Mouse (Mus musculus) megakaryocyte progenitor cell, adult 5-6 weeks (primary cell): ENCODE measurements at regions not wholly inside any gene's neighbourhood (a gene's known extent, or its start where the extent isn't known, plus 50 kb on each side); places are given as distances from the start of the nearest gene placed in this dataset.
A peak's percentile ranks its signal among the peaks of the same experiment; 100 is the strongest.

Source experiments
- ATAC-seq: replicated peaks from 2 replicates; pipeline ENCODE4 v1.8.0; 2016; ENCODE audit warnings: mild to moderate bottlenecking, moderate TSS enrichment, inconsistent platforms; ENCODE audit not compliant: poor library complexity

DNA sequence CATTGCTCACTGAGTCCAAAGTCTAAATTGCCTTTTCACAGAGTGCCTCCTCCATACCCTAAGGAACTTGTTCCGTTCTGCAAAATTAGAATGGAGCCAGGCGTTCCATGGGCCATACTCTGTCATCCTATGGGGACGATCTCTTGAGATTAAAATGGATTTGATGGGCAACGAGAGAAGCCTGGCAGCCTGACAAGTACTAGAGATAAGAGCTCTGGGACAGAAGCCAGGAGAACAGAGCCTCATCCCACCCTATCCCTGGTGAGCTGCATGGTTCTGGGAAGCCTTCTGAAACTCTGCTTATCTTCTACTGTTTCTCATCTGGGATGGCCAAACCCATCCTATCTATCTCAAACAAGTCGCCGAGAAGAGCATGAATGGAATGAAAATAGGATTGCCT is 324.3 kb upstream of the Nrp1 start:
- ATAC-seq = no peak

DNA sequence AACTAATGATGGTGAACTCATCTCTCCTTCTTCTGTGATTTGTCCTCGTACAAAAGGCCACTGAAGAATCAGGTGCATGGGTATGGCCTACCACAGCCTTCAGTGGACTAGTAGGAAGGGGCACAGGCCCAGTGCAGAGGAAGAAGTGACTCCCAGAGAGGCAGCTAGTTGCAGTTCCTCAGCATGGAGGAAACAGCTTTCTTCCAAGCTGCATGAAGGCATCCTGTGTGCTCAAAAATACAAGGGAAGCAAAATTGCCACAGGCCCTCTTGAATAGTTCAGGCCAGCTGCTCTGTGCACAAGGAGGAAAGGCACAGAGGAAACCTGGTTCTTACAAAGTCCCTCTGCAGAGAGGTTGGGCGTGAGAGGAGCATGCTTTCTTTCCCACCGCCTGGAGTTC is 322.7 kb upstream of the Nrp1 start:
- ATAC-seq = peak; percentile 77

DNA sequence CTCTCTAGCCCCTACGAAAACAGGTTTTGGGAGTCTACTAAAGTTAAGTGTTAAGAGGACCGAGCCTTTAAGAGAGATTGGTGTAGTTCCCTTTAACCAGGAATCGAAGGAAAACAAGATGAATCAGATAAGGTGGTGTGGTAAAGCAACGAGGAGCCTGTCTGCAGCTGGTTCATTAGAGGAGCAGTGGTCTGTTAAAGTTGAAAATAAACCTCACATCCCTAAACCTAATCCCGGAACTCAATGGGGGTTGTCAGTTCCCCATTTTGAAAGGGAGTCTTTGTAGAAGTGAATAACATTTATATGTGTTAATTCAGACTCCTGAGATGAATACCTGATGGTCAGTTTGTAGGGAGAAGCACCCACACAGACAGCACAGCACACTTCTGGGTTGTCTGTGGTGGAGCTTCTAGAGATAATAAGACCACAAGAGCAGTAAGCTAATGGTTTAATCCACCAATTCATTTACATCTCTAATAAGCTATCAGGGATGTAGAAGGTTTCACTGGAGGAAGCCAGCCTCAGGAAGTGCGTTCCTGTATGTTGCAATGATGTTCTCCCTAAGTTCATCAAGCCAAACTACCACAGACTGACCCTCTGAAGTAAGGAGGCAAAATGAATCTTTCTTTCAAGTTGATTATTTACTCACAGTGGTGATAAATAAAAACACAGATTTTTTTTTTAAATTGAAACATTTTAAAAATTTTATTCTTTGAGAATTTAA is 318.9 kb upstream of the Nrp1 start:
- peak; percentile 80 for ATAC-seq

DNA sequence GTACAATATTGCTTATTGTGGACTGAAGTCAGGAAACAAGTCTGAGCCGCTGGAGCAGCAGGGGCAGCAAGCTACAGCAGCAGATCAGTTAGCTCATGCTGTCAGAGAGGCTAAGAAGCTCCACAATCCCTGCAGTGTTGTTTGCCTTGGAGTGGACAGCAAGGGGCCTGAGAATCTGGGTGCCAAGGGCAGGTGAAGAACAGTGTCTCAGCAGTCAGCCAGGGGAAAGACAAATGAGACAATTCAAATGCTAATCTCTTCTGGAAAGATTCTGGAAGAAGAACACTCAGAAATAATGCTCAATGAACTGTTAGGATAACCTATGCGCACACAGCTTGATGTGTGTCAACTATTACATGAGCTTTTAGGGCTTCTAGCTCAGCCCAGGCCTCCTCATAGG is 315.5 kb upstream of the Nrp1 start:
- no peak for ATAC-seq

DNA sequence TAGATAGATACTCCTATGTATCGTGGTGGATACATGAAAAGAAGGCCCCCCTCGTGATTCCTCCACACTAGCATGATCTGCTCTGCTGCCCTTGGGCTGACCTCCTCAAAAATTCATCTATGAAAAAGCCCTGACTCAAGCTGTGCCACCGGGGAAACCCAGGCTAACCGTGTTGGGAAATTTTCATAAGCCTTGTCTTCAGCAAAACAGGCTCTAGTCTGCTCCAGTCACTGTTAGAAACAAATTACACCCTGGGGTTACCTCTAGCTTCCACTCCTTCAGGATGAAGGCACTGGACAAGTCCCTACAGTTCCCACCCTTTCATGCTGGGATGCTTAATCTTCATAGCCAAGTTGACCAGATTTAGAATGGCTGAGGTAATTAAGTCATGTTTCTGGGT is 315.0 kb upstream of the Nrp1 start:
- no peak for ATAC-seq

DNA sequence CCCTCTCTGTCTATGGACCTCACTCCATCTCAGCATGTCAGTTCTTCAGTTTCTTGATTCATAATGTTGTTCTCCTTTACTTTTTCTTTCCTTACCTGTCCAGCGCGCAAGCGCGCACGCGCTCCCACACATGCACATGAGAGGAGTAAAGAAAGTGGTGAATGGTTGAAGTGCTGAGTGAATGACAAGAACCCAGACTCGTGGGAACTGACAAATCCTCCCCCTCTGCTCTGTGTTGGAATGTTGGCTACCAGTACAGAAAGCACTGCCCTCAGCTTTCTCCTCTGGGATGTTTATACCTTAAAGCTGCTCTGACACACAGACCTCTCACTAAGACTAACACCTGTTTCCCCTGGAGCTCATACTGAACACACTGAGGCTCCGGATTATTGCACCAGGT is 302.2 kb upstream of the Nrp1 start:
- ATAC-seq = no peak

DNA sequence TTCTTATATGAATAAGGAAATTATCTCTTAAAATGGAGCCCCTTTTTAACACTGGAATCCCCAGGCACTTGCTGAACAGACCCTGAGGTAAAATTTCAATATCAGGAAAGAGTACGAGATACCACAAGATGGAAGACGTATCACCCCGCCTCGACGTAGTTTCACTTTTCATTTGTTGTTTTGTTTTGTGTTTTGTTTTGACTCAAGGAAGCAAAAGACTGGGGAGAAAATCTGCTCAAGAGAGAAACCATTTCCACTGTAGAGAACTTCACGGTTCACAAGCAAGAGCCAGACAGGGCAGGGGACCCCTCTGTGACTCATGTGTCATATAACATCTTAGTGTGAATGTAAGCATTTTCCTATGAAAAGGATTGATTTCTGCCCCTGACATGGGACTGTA is 300.6 kb upstream of the Nrp1 start:
- ATAC-seq = no peak

DNA sequence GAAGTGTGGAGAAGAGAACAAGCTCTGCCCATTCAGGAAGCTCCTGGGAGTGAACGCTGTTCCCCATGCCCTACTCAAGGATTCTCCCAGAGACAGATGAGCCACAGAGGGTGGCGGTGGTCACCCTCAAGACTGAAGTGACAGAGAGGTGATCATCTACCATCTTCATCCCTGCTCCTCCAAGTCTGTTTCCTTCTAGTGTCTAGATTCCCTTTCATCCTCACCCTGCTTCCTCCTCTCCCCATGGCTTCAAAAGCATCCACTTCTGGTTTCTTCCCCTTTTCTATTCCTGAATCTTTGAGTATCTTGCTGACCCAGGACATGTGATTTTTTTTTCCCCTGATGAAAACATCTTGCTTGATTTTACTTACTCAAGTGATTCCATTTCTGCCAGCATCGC is 298.6 kb upstream of the Nrp1 start:
- ATAC-seq = no peak

DNA sequence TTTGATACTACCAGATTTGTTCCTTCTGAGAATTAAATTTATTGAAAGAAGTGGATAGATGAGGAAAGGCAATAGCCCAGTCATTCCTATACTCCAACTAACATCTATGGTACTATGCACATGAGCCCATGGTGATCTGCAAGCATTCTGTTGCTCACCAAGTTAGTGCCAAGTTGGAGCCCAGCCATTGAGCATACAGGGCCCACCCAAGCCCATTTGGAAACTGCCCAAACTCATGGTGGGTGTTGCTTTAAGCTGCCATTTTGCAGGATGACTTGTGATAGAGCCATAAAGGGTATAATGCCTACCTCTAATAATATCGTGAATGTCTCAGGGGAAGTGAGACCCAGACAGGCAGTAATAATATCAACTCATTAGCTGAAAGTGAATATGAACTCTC is 294.2 kb upstream of the Nrp1 start:
- ATAC-seq = no peak

DNA sequence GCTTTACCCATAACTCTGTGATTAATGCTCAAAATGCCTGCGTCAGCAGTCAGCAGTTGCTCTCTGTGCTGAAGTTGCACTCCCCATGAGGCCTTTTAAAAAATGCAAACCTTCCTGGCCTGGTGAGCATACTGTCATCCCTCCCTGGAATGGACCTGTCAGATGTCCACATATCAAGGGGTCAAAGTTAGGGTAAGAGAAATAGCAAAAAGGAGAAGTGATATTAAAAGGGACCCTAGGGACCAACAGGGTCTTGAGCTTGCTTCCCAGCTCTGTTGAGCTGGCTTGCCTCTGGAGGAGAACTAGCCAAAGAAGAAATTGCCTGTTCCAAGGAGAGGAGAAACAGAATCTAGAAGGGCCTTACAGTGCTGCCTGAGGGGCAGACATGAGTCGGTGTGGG is 293.3 kb upstream of the Nrp1 start:
- ATAC-seq = 0 out of 2 replicates have a peak, but pooled peaks have one; percentile 9

DNA sequence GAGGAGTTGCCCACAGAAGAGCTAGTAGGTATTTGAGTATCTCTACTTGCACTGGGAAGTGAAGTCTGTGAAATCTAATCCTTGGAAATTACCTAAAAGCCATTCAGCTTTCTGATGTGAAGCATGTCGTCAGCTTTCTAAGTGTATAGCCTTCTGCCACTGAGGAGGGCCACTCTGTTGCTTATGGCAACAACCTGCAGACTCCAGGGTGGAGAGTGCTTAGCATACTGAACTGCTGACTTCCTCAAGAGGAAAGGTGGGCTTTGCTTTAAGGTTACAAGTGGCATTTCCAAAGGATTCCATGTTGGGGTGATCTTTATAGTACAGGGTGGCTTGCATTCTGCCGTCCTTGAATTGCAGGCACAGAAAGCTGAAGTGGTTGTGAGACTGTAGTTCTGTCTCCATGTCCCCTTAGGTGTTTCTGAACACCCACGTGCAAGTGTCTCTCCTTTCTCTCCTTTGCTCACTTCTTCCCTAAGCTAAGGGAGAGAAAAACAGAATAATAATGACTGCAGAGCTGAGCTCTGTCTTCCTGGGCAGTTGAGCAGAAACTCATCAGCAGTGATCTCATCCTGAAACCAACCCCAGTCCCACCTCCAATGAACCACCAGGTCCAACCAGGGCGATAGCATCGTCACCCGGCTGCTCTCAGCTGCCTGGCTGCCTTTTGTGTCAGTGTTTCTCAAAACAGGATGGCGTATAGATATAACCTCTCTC is 292.3 kb upstream of the Nrp1 start:
- no peak for ATAC-seq

DNA sequence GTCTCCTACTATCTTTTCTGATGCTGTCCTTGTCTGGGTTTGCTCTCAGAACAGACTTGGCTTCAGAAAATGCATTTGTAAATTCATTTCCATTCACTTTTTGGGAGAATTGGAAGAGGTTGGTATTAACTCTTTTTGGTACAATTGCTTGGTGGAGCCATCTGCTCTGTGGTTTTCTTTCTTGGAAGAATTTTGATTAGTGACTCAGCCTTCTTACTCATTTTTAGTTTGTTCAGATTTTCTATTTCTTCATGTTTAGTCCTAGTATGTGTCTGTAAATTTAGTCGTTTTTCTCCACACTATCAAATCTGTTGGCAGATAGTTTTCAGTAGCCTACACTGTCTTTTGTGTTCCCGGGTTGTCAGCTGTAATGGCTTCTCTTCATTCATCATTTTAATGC is 288.7 kb upstream of the Nrp1 start:
- no peak for ATAC-seq

DNA sequence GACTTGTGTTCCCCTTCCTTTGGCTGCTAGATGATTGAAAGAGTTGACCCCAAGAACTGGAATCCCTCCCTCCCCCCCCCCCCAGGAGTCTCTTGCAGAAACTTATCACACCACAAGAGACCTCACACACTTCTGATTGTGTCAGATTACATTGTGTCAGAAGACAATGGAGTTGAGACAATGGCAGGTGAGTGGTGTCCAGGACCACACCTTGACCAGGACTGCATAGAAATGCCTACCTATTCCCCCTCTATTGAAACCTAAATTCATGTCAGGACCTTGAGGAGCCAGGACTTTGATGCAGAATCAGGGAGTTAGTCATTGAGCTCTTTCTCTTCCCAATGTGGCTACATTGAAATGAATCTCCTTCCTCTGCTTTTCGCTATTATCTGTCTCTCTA is 282.8 kb upstream of the Nrp1 start:
- no peak for ATAC-seq

DNA sequence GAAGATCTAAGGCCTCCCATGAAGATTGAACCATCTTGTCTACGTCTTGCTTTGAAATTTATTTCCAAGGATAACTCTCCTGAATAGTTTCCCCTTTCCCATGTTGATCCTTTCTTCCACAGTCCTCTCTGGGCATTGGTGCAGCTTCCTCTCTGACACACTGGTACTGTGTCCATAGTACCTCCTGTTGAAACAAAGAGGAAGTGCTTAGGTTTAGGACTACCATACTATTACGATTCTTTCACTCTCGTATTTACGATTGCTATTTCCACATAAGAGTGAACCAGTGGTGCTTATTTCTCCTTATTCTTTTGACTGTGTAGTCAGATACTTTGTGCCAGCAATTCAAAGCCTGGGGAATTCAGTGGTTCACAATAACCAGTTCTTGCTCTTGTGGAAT is 282.2 kb upstream of the Nrp1 start:
- peak; percentile 79 for ATAC-seq

DNA sequence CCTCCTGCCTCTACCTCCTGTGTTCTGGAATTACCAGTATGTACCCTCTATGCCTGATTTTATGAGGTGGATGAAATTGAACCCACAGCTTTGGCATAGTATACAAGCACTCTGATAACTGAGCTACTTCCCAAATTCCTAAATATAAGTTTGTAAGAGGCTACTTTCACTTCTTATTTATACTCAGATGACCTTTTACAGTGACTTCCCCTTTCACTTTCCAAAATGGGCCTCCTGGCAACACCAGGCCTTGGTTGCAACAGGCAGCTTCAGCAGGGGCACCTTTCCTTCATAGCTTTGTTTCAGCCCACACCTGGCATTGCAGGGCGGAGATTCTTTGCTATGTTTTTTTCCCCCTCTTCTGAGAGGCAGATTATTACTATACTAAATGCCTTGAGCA is 279.7 kb upstream of the Nrp1 start:
- ATAC-seq = peak; percentile 90

DNA sequence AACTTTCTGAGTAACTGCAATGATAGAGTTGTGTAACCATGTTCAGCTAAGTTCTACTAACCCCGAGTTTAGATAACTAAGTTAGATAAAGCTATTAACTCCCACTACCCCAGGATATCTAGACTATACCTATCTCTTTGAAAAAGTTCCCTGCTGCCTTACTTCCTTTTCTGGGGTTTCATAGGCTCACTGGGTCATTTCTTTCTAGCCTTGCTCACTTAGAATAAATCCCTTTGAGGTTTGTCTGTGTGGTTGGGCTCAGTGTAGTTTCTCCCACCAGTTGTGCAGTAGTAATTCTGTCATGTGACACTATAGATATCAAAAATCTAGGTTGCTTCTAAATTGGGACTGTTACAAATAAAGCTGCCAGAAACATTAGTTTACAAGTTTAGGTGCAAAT is 272.6 kb upstream of the Nrp1 start:
- peak; percentile 52 for ATAC-seq

DNA sequence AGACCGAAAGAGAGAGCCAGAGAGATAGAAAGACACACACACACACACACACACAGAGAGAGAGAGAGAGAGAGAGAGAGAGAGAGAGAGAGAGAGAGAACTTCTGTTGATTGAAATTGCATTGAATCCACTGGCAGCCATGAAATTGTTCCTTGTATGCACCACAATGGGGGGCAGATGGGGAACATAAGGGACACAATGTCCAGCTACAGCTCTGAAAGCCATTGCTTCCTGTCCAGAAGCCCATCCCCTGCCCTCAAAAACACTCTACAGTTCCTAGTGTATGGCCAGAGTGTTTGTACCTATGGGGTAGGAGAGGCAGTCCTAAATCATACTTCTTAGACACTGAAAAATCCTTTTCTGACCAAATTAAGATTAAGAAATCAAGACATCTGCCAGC is 270.9 kb upstream of the Nrp1 start:
- ATAC-seq = no peak

DNA sequence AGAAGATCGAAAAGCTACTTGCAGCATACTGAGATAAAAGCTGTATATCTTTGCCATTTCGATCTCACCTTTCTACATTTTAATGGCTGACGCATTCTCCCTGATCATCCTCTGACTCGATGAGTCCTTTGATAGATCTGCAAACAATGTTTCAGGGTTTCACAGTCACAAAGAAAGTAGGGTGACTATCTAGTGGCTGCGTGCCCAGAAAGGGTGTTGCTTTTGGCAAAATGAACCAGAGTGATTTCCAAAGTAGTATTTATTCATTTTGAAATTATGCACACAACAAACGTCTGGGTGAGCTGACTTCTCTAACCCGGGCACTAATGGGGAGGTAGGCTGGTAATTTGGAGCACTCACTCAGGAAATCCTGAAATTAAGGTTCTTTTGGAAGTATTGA is 265.6 kb upstream of the Nrp1 start:
- no peak for ATAC-seq

DNA sequence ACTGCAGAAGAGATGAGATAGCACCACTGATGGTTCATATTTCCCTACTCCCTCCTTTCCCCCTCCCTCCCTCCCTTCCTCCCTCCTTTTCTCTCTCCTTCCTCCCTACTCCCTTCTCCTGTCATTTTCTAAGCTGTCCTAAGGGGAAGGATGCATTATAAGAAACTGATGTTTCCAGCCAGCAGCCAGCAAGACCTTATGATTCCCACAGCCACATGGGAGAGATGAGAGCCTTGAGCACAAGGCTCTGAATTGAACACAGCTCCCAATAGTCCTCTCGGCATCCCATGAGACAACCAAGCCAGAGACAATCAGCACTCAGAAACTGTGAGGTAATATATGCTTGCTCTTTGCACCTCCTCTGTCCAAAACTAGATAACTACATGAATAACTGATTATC is 263.0 kb upstream of the Nrp1 start:
- ATAC-seq = no peak

DNA sequence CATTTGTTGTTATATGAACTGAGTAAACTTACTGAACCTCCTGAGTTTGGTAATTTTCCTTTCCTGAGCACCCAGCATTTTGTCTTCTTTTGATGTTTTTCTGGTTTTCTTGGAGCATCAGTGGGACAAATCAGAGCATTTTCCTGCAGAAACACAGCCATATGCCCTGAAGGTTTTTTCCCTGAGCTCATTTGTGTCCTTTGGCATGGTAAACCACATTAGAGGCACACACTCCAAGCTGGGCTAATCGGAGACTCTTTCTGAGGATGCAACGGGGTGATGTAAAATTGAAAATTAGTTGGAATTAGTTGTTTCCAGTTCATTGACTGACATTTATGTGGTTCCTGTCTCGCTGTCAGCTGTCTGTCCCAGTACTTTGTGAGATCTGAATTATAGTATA is 260.8 kb upstream of the Nrp1 start:
- no peak for ATAC-seq

DNA sequence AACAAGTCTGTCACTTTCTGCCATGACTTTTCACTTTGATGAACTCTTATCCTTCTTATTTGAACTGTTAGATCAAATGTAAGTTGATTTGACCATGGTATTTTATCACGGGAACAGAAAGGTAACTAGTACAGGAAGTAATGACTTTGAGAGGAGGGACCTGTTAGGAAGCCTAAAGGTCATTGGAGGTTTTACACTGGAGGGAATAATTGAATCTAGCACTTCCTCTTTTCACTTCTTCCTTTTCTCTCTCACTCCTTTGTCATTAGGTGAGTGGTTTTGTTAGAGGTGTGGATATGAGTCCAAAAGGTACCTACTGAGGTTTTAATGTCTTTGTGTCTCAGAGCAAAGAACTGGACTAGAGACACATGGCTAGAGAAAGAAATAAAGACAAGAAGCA is 255.0 kb upstream of the Nrp1 start:
- peak; percentile 44; the same call in 1 of the 2 replicates for ATAC-seq

DNA sequence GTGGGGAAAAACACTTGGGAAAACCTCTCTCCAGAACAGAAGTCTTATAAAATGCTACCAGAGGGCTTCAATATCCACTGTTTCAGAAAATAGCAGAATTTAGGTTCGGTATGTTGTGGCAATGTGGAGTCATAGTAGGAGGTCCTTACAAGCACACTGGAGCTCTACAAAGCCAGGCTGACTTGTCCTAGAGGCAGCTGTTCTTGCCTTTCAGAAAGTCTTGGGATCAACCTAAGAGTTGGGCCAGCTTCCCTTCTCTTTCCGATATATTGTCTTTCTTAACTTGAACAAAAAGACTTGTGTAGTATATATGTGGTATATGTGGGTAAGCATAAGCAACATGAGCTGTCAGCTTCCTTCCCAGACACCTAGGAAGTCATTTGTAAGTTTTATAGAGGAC is 251.8 kb upstream of the Nrp1 start:
- no peak for ATAC-seq

DNA sequence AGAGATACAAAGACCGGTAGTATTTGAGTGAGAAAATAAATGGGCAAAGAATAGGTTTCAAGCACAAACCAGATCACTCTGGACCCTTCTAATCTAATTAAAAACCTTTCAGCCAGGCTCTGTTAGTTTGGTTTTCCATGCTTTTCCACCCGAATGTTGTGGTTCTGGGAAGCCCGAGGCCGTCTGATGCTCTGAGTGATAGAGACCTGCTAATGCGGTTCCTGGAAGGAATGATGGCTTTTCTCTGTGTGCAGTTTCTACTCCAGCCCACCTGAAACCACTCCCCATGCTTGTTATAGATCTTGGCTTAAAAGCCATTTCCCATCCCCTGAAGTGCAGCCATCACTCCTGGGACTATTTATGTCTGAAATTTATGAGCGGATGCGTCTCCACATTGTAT is 251.4 kb upstream of the Nrp1 start:
- ATAC-seq = no peak
